Mouse (Mus musculus): ENCODE measurements at regions not wholly inside any gene's neighbourhood (a gene's known extent, or its start where the extent isn't known, plus 50 kb on each side); places are given as distances from the start of the nearest gene placed in this dataset.

DNA sequence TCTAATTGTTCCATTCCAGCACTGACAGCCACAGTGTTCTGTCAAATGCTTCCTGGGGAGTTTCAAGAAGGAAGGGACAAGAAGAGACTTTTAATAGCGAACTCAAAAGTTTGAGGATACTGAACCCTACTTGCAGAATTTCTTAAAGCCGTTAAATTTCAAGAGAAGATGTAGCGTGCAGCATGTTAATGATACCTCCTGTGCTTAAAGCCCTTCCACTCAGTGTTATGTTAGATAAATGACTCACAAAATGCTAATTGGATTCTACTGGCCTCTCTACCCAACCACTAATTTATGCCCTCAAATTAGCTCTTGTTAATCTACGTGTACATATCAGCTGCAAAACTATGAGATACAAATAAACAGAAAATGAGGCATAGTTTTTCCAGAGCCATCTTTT, 541.8 kb upstream of the Cdh20 start:
- no peak for TF ChIP-seq CTCF (IDR thresholded peaks at IDR 0.05)
- Histone ChIP-seq H3K4me1 (ENCODE audit: insufficient read depth, low read length) (no peaks in the 10 kb centered on the region), H3K9me3 (ENCODE audit: low read length) (no peaks in the 10 kb centered on the region), H3K9ac (replicated peaks; ENCODE audit: low read length, poor library complexity, severe bottlenecking) (no peak overlapping the region), H3K4me2 (ENCODE audit: low read depth, low read length, poor library complexity, severe bottlenecking) (no peak overlapping the region), H3K36me3 (ENCODE audit: insufficient read depth, low read length) (no peaks in the 10 kb centered on the region), H3K27ac (ENCODE audit: low read depth, low read length) (no peak overlapping the region), H3K4me3 (ENCODE audit: low read depth, low read length) (no peak overlapping the region), H3K27me3 (ENCODE audit: insufficient read depth, low read length) (no peaks in the 10 kb centered on the region)
- ATAC-seq (ENCODE audit: low FRiP score) (no peak), DNase-seq (ENCODE audit: low spot score) (no peak)
- 77% methylated on average over 4 of the region's 4 CpGs for WGBS

DNA sequence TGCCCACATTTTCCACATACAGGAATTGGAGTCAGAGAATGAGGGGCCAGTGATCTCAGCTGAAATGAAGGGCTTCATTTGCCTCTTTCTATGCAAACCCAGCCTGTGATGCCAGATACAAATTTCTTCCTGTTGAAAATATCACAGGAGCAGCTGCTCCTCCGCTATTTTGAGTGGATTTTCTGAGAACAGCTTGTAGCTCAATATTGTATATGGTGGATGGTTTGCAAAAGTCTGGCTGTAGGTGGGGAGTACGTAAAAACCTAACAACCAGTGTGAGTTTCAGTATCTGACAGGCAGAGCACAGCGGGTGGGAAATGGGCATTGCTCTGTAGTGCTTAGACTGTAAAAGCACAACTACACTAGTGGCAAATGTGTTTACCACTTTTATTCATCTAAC, 541.4 kb upstream of the Cdh20 start:
- no peaks in the 10 kb centered on the region for H3K9me3 ChIP-seq (ENCODE audit: low read length)
- TF ChIP-seq CTCF (IDR thresholded peaks at IDR 0.05), result no peak
- H3K36me3 ChIP-seq (ENCODE audit: insufficient read depth, low read length), result no peaks in the 10 kb centered on the region
- ATAC-seq (ENCODE audit: low FRiP score) (no peak), DNase-seq (ENCODE audit: low spot score) (peak; percentile 1)
- no peak overlapping the region for H3K9ac ChIP-seq (replicated peaks; ENCODE audit: low read length, poor library complexity, severe bottlenecking)
- WGBS, result 86% methylated on average over 3 of the region's 3 CpGs
- H3K4me3 ChIP-seq (ENCODE audit: low read depth, low read length), result no peak overlapping the region
- H3K27ac ChIP-seq (ENCODE audit: low read depth, low read length), result no peak overlapping the region
- H3K4me2 ChIP-seq (ENCODE audit: low read depth, low read length, poor library complexity, severe bottlenecking), result no peak overlapping the region
- no peaks in the 10 kb centered on the region for H3K27me3 ChIP-seq (ENCODE audit: insufficient read depth, low read length)
- no peaks in the 10 kb centered on the region for H3K4me1 ChIP-seq (ENCODE audit: insufficient read depth, low read length)

DNA sequence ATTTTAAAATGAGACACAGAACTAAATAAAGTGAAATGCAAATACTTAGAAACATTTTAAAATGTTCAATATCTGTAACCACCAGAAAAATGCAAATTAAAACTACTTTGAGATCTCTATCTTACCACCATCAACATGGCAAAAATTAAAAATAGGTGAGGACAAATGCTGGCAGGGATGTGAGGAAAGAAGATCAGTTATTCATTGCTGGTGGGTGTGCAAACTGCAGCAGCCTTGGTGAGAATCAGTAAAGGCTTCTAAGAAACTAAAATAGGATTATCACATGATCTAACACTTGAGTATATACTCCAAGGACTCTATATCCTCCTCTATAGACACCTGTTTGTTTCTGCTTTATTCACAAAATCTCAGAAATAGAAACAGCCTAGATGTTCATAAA, 526.7 kb upstream of the Cdh20 start:
- no peak for DNase-seq (ENCODE audit: low spot score)
- Histone ChIP-seq H3K4me2 (ENCODE audit: low read depth, low read length, poor library complexity, severe bottlenecking) (no peak overlapping the region), H3K9ac (replicated peaks; ENCODE audit: low read length, poor library complexity, severe bottlenecking) (no peak overlapping the region), H3K4me3 (ENCODE audit: low read depth, low read length) (no peak overlapping the region), H3K4me1 (ENCODE audit: insufficient read depth, low read length) (no peaks in the 10 kb centered on the region), H3K27me3 (ENCODE audit: insufficient read depth, low read length) (no peaks in the 10 kb centered on the region), H3K9me3 (ENCODE audit: low read length) (no peaks in the 10 kb centered on the region), H3K36me3 (ENCODE audit: insufficient read depth, low read length) (no peaks in the 10 kb centered on the region), H3K27ac (ENCODE audit: low read depth, low read length) (no peak overlapping the region)
- no peak for ATAC-seq (ENCODE audit: low FRiP score)
- no peak for TF ChIP-seq CTCF (IDR thresholded peaks at IDR 0.05)

DNA sequence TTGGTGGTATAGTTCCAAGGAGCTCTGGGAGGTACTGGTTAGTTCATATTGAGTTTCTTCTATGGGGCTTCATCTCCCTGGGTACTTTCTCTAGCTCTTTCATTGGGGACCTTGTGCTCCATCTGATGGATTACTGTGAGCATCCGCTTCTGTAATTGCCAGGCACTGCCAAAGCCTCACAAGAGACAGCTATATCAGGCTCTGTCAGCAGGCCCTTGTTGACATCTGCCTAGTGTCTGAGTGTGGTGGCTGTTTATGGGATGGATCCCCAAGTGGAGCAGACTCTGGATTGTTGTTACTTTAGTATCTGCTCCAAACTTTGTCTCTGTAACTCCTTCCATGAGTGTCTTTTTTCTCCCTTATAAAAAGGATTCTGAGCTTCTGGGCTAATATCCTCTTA, 502.6 kb upstream of the Cdh20 start:
- H3K9me3 ChIP-seq (ENCODE audit: low read length), result no peaks in the 10 kb centered on the region

DNA sequence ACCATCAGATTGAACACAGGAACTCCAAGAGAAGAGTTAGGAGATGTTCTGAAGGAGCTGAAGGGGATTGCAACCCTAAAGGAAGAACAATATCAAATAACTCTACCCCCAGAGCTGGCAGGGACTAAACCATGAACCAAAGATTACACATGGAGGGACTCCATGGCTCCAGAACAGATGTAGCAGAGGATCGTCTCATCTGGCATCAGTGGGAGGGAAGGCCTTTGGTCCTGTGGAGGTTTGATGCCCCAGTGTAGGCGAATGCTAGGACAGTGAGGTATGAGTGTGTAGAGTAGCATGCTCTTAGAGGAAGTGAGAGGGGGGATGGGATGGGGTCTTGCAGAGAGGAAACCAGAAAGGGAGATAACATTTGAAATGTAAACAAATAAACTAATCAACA, 460.4 kb upstream of the Cdh20 start:
- Histone ChIP-seq H3K27ac (ENCODE audit: low read depth, low read length) (no peak overlapping the region), H3K9ac (replicated peaks; ENCODE audit: low read length, poor library complexity, severe bottlenecking) (no peak overlapping the region), H3K36me3 (ENCODE audit: insufficient read depth, low read length) (no peaks in the 10 kb centered on the region), H3K27me3 (ENCODE audit: insufficient read depth, low read length) (no peaks in the 10 kb centered on the region), H3K4me2 (ENCODE audit: low read depth, low read length, poor library complexity, severe bottlenecking) (no peak overlapping the region), H3K4me1 (ENCODE audit: insufficient read depth, low read length) (no peaks in the 10 kb centered on the region), H3K9me3 (ENCODE audit: low read length) (no peaks in the 10 kb centered on the region), H3K4me3 (ENCODE audit: low read depth, low read length) (no peak overlapping the region)
- DNase-seq (ENCODE audit: low spot score) (no peak), ATAC-seq (ENCODE audit: low FRiP score) (no peak)
- no peak for TF ChIP-seq CTCF (IDR thresholded peaks at IDR 0.05)
- 81% methylated on average over 2 of the region's 2 CpGs for WGBS

More for the DNA sequence above, 502.6 kb upstream of the Cdh20 start:
- Histone ChIP-seq H3K4me3 (ENCODE audit: low read depth, low read length) (no peak overlapping the region), H3K4me1 (ENCODE audit: insufficient read depth, low read length) (no peaks in the 10 kb centered on the region), H3K9ac (replicated peaks; ENCODE audit: low read length, poor library complexity, severe bottlenecking) (no peak overlapping the region), H3K4me2 (ENCODE audit: low read depth, low read length, poor library complexity, severe bottlenecking) (no peak overlapping the region), H3K27me3 (ENCODE audit: insufficient read depth, low read length) (no peaks in the 10 kb centered on the region), H3K27ac (ENCODE audit: low read depth, low read length) (no peak overlapping the region), H3K36me3 (ENCODE audit: insufficient read depth, low read length) (no peaks in the 10 kb centered on the region)
- ATAC-seq (ENCODE audit: low FRiP score), result no peak
- no peak for DNase-seq (ENCODE audit: low spot score)
- TF ChIP-seq CTCF (IDR thresholded peaks at IDR 0.05), result no peak
- WGBS, result 95% methylated on average over 1 of the region's 1 CpGs

DNA sequence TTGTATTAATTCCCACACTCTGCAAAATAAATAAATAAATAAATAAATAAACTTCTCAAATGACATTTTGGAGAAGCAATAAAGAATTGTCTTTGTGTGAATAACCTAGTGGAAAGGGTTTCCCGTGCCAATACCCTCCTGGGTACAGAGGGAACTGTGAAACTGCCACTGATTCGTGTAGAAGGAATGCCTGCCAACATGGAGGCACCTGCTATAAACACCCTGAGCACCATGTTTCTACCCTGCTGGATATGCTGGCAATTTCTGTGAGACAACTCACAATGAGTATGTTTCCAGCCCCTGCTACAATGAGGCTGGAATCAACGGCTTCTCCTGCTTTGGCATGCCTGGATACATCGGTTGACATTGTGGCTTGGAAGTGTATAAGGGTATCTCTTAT, 456.7 kb upstream of the Cdh20 start:
- no peak for DNase-seq (ENCODE audit: low spot score)
- Histone ChIP-seq H3K27me3 (ENCODE audit: insufficient read depth, low read length) (no peaks in the 10 kb centered on the region), H3K27ac (ENCODE audit: low read depth, low read length) (no peak overlapping the region), H3K4me2 (ENCODE audit: low read depth, low read length, poor library complexity, severe bottlenecking) (no peak overlapping the region), H3K36me3 (ENCODE audit: insufficient read depth, low read length) (no peaks in the 10 kb centered on the region), H3K9me3 (ENCODE audit: low read length) (no peaks in the 10 kb centered on the region), H3K9ac (replicated peaks; ENCODE audit: low read length, poor library complexity, severe bottlenecking) (no peak overlapping the region), H3K4me3 (ENCODE audit: low read depth, low read length) (no peak overlapping the region), H3K4me1 (ENCODE audit: insufficient read depth, low read length) (no peaks in the 10 kb centered on the region)
- TF ChIP-seq CTCF (IDR thresholded peaks at IDR 0.05), result no peak
- WGBS, result 91% methylated on average over 4 of the region's 4 CpGs
- ATAC-seq (ENCODE audit: low FRiP score), result no peak

DNA sequence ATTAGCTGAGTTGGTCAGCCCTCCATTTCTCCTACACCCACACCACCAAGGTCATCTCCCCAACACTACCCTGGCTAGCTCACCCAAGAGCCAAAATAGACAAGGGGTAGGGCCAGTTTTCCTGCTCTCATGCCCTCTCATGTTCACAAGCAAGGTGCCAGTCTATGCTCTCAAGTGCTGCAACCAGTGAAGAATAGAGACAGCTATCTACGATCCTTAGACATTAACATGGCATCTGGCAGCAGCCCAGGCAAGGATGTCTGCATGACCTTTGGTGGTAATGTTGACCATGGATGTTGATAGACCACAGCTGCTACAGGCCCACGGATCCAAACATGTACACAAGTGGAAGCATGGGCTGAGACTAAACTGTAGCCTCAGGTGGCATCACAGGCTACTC, 453.3 kb upstream of the Cdh20 start:
- Histone ChIP-seq H3K27me3 (ENCODE audit: insufficient read depth, low read length) (no peaks in the 10 kb centered on the region), H3K9ac (replicated peaks; ENCODE audit: low read length, poor library complexity, severe bottlenecking) (no peak overlapping the region), H3K4me2 (ENCODE audit: low read depth, low read length, poor library complexity, severe bottlenecking) (no peak overlapping the region), H3K27ac (ENCODE audit: low read depth, low read length) (no peak overlapping the region), H3K9me3 (ENCODE audit: low read length) (no peaks in the 10 kb centered on the region), H3K36me3 (ENCODE audit: insufficient read depth, low read length) (no peaks in the 10 kb centered on the region), H3K4me3 (ENCODE audit: low read depth, low read length) (no peak overlapping the region), H3K4me1 (ENCODE audit: insufficient read depth, low read length) (no peaks in the 10 kb centered on the region)
- 78% methylated on average over 2 of the region's 2 CpGs for WGBS
- DNase-seq (ENCODE audit: low spot score) (no peak), ATAC-seq (ENCODE audit: low FRiP score) (no peak)
- no peak for TF ChIP-seq CTCF (IDR thresholded peaks at IDR 0.05)
